Mouse (Mus musculus): ENCODE data around the gene Bin2.
A peak's percentile ranks its signal among the peaks of the same experiment; 100 is the strongest.
"Not testable (repeated sequence)": the region's sequence is repeated elsewhere in the genome, so short reads cannot be mapped to it uniquely, and the experiment has no call there.

Bin2 gene

GRCm38 (mm10) chr15:100619200-100619599 is 50.2 kb downstream of the Bin2 start:
- no peak for ATAC-seq (ENCODE audit: low TSS enrichment)

- ATAC-seq (ENCODE audit: low TSS enrichment) = peak; percentile 8; the same call in 1 of the 2 replicates
Observed at GRCm38 (mm10) chr15:100616221-100616620, 53.1 kb downstream of the Bin2 start.

- peak; percentile 68 for ATAC-seq (ENCODE audit: low TSS enrichment)
Observed at GRCm38 (mm10) chr15:100615825-100616220, 53.5 kb downstream of the Bin2 start.

- ATAC-seq (ENCODE audit: low TSS enrichment) = peak; percentile 65
Observed at GRCm38 (mm10) chr15:100614996-100615824, 54.1 kb downstream of the Bin2 start, which contains the start of gene Dazap2. Dazap2 (plus strand) TSS chr15:100615349.

- ATAC-seq (ENCODE audit: low TSS enrichment) = peak; percentile 7; the same call in 1 of the 2 replicates
Observed at GRCm38 (mm10) chr15:100614218-100614995, 54.9 kb downstream of the Bin2 start.

- no peak for ATAC-seq (ENCODE audit: low TSS enrichment)
Observed at GRCm38 (mm10) chr15:100613584-100613983, 55.8 kb downstream of the Bin2 start.

- ATAC-seq (ENCODE audit: low TSS enrichment) = no peak
Observed at GRCm38 (mm10) chr15:100612432-100612831, 56.9 kb downstream of the Bin2 start.

- ATAC-seq (ENCODE audit: low TSS enrichment) = no peak
Observed at GRCm38 (mm10) chr15:100611951-100612350, 57.4 kb downstream of the Bin2 start.

- not testable (repeated sequence) for ATAC-seq (ENCODE audit: low TSS enrichment)
Observed at GRCm38 (mm10) chr15:100606677-100607076, 62.7 kb downstream of the Bin2 start.

- ATAC-seq (ENCODE audit: low TSS enrichment) = no peak
Observed at GRCm38 (mm10) chr15:100601669-100602068, 67.7 kb downstream of the Bin2 start.

GRCm38 (mm10) chr15:100600696-100601272 is 68.6 kb downstream of the Bin2 start:
- no peak for ATAC-seq (ENCODE audit: low TSS enrichment)

GRCm38 (mm10) chr15:100600047-100600695 is 69.2 kb downstream of the Bin2 start:
- peak; percentile 44 for ATAC-seq (ENCODE audit: low TSS enrichment)

- ATAC-seq (ENCODE audit: low TSS enrichment) = no peak
Observed at GRCm38 (mm10) chr15:100599276-100600046, 69.9 kb downstream of the Bin2 start, which contains the start of gene Pou6f1. Pou6f1 (minus strand) TSS chr15:100599984.

GRCm38 (mm10) chr15:100598883-100599275 is 70.5 kb downstream of the Bin2 start:
- ATAC-seq (ENCODE audit: low TSS enrichment) = peak; percentile 53; the same call in 1 of the 2 replicates

- ATAC-seq (ENCODE audit: low TSS enrichment) = no peak
Observed at GRCm38 (mm10) chr15:100598287-100598882, 71.0 kb downstream of the Bin2 start.

GRCm38 (mm10) chr15:100592817-100593216 is 76.5 kb downstream of the Bin2 start:
- no peak for ATAC-seq (ENCODE audit: low TSS enrichment)
